Mouse (Mus musculus): Measurements from ENCODE around the gene Gm973.

Gene Gm973

DNA sequence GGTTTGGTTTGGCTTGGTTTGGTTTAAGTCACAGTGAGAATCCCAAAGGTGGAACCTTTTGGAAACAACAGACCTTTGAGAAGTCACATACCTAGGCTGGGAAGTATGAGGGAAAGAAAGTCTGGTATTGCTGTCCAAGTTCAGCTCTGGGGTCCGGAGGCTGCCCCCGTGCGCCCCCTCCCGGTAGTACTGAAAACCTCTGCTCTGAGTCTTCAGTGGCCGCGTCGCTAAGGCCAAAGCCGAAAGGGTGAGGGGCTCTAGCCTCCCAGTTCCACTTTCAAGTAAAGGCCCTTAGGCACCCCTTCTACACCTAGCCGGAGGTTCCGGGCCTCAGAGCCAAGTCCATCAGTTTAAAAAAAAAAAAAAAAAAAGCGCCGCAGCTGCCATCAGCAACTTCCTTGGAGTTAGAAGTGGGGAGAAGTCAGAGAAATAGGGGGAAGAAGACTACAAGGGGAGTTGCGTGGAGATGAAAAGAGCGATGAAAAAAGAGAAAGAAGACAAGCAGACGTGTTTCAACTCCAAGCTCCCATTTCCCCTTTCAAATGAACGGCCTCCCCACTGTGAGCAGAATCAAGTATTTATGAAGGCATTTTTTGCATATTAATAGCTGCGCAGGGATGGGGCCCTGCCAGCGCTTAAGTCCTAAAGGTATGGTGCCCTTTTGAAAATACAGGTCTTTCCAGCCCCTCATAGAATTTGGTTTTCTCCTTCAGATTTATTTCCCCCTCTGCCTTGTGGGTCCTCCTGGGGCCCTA, 68.8 kb downstream of the Gm973 start:
- DNase-seq (ENCODE audit: low spot score): peak; percentile 75

DNA sequence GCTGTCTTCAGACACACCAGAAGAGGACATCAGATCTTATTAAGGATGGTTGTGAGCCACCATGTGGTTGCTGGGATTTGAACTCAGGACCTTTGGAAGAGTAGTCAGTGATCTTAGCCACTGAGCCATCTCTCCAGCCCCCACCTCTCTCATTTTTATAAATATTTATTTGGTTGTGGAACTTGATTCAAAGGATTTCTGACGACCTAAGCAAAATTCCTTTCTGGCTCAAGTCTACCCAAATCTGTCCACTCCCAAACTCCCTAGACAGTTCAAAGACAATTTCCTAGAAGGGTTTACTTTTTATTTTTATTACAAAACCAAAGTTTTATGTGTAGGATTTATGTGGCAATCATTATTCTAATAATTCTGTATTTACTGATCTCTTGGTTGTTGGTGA, 73.2 kb downstream of the Gm973 start:
- DNase-seq (ENCODE audit: low spot score): no peak

DNA sequence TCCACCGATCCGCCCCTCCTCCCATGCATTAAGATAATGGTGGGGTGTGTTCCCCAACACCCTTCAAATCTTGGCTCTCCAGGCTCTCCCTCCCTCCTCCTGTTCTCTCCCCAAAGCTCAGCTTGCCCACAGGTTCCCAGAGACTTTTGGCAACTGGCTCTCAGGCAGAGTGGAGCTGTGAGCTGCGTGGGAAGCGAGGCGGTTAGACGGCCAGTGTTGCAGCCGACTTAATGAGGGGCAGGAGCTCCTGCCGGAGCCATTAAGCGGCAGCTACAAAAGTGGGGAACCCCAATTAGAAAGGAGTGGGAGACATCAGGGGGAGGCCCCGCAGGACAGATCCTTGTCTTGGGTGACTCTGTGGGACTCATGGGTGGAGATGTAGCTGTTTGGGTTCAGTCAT, 76.3 kb downstream of the Gm973 start:
- DNase-seq (ENCODE audit: low spot score): no peak

DNA sequence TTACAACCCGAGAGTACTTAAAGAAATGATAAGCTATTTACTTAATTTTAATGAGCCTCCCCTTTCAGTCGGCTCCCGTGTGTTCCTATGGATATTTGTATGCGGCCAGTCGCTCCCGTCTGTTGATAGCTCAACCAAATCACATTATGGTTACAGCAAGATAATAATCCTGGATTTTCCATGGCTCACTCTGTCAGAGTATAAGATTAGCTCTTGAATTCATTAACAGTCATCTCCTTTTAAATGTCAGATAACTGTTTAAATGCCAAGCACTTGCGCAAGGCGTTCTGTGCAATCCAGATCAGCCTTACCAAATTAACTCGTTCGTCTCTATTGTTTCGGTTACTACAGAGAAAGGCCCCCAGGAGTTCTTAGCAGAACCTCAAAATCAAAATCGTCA, 76.8 kb downstream of the Gm973 start:
- DNase-seq (ENCODE audit: low spot score): no peak

DNA sequence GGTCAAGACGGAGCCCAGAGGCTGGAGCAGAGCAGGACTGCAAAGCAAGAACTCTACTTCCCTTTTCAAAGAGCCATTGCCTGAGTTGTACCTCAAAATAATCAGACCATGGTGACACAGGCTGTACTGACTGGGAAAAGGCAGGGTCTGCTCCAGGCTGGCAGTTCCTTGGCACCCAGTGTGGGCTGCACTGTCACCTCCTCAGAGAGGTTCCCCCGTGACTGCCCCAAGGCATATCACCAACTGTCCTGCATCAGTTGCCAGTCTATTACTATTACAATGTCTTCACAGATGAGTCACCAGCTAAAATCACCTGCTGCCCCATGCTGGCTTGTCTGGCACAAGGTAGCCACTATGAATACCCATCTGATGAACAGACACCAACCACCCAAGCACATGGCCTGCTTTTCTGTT, 77.6 kb downstream of the Gm973 start:
- DNase-seq (ENCODE audit: low spot score): no peak

DNA sequence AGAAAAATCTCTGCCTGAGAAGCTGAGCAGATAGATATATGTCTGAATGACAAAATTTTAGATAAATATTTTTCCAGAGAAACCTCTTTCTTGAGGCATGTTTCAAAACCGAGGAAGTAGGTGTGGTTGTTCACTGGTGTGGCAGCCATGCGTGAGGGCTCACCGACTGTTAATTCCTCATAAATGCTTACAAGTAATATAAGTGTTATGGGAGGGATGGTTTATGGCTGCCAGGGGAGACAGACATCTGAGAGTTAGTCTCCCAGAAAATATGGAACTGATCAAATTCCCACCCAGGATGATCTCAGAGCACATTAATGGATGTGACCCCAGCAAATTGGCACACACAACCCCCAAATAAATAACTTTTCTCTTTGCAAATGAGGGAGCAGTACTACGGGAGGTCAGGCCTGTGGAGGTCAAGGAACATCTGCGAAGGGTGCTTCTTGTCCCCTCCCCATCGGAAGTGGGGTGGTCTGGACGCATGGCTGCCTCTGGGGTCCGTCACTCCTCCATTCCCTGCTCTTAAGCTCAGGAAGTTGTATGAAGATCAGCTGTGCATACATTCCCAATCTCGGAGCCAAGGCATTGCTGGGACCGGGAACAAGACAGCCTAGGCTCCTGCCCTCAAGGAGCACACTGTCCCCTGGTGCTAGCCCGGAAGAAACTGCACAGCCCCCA, 78.7 kb downstream of the Gm973 start:
- DNase-seq (ENCODE audit: low spot score): no peak

DNA sequence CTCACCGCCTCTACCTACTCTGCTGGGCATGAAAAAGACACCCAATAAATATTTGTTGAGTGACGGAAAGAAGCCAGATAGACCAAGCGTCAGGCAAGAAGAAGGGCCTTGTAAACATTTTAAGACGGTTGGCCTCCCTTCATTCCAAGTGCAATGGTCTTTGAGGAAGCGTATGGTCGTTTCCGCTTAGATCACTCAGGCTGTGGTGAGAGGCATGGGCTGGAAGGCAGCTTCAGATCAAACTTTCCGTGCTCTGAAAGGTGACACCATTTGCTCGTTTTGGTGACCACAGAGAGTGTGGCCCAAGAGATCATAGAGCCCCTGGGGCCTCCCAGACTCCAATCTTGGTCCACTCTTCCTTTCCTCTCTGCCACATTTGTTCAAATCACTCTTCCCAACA, 79.5 kb downstream of the Gm973 start:
- DNase-seq (ENCODE audit: low spot score): no peak

DNA sequence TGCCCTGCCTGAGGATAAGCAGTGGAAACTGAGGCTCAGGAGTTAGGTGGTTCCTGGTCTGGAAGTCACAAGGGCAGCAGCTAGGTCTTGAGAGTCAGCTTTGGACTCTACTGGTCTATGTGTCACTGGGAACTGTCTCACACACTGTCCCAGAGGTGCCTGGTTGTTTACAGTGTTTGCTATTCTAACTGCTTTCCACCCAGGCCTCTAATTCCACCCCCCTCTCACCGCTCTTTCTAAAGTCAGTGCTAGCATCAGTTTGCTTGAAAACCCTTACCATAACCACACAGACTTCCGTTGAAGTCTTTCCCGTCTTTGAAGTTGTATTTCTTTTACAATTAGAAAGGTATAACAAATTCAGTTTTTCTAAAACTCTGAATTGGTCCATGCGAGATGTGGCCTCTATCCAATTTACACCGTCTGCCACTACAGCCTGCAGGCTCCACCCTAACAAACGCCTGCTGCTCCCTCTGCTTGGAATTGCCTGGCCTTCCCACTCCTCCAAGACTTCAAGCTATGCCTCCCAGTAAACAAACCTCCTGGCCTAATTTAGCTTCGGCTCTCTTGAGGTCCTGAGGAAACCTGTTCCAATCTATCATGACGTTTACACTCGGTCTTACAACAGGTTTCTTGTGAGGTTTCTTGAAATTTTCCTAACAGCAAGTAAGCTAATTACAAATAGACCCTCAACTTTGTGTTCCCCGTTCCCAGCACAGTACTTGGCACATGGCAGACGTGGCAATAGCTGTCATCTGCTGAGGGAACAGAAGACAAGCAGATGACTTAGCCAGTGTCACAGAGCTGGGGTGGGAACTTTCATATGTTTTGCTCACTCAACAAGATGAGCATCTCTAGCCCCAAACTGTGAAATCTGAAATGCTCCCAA, 86.7 kb downstream of the Gm973 start:
- no peak for DNase-seq (ENCODE audit: low spot score)

- DNase-seq (ENCODE audit: low spot score): no peak
These were observed 87.3 kb downstream of the Gm973 start for GRCm38 (mm10) chr1:59603417-59603712.

DNA sequence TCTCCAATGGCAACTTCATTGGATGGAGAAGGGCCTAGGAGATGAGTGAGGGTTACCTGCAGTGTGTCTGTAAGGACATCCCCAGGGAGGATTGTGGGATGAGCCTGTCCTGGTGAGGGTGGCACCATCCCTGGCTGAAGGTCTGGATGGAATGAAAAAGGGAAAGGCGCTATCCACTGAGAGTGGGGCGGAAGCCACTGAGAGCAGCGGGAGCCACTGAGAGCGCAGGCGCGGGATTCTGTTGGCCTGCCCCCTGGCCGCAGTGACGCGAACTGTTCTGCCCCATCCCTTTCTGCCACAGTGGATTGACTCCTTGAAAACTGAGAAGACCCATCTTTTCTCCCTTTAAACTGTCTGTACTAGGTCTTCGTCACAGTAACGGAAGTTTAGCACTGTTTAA, 87.8 kb downstream of the Gm973 start:
- no peak for DNase-seq (ENCODE audit: low spot score)

- no peak for DNase-seq (ENCODE audit: low spot score)
These were observed 90.4 kb downstream of the Gm973 start for GRCm38 (mm10) chr1:59606479-59606878.

- DNase-seq (ENCODE audit: low spot score): no peak
These were observed 91.0 kb downstream of the Gm973 start for GRCm38 (mm10) chr1:59607071-59607470.

- DNase-seq (ENCODE audit: low spot score): no peak
These were observed 92.2 kb downstream of the Gm973 start for GRCm38 (mm10) chr1:59608125-59608762.

GRCm38 (mm10) chr1:59608920-59609319, 92.9 kb downstream of the Gm973 start:
- DNase-seq (ENCODE audit: low spot score): no peak

GRCm38 (mm10) chr1:59609458-59609857, 93.4 kb downstream of the Gm973 start:
- DNase-seq (ENCODE audit: low spot score): no peak

- no peak for DNase-seq (ENCODE audit: low spot score)
These were observed 93.8 kb downstream of the Gm973 start for GRCm38 (mm10) chr1:59609896-59610295.

DNA sequence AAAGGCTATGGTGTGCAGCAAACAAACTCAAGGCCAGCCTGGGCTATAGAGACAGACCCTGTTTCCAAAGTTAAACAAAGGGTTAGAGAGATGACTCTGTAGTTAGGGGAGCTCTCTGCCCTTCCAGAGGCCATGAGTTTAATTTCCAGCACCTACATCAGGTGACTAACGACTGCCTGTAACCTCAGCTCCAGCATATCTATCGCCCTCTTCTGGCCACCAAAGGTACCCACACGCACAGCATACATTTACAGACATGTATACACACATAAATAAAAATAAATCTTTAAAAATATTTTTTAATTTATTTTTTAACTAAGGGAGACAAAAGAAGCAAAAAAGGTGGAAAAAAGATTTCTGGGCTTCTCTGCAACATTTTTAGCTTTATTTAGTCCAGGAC, 94.9 kb downstream of the Gm973 start:
- DNase-seq (ENCODE audit: low spot score): no peak

DNA sequence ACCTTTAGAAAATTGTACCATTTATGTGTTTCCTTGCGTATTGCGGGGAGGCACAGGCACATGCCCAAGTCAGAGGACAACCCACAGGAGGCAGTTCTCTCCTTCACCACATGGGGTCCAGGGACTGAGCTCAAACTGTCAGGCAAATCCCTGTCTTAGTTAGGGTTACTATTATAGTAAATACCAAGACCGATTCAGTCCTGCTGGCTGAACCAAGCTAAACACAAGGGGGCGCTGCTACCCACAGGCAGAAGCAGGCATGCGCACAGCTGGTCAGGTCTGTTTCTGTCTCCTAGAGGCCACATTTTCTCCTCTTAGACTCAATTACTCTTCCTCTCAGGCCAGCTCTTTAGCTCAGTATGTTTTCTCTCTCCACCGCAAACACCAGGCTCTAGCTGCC, 97.7 kb downstream of the Gm973 start:
- peak; percentile 74 for DNase-seq (ENCODE audit: low spot score)

- DNase-seq (ENCODE audit: low spot score): no peak
These were observed 99.0 kb downstream of the Gm973 start for GRCm38 (mm10) chr1:59615021-59615420.

DNA sequence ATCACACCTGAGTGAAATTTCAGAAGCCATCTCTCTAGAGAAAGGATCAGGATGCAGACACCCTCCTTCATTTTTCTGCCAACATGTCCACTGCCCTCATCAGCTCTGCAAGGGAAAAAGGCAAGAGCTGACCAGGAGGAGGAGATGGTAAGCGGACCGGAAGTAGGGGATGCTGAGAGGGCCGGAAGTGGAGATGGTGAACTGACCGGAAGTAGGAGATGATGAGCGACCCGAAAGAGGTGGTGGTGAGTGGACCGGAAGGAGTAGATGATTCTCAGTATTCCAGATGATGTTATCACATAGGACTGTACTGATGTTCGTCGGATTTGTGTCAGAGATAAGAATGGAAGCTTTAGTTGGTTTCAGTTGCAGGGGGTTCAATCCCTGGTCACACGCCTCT, 103.1 kb downstream of the Gm973 start:
- DNase-seq (ENCODE audit: low spot score): no peak

DNA sequence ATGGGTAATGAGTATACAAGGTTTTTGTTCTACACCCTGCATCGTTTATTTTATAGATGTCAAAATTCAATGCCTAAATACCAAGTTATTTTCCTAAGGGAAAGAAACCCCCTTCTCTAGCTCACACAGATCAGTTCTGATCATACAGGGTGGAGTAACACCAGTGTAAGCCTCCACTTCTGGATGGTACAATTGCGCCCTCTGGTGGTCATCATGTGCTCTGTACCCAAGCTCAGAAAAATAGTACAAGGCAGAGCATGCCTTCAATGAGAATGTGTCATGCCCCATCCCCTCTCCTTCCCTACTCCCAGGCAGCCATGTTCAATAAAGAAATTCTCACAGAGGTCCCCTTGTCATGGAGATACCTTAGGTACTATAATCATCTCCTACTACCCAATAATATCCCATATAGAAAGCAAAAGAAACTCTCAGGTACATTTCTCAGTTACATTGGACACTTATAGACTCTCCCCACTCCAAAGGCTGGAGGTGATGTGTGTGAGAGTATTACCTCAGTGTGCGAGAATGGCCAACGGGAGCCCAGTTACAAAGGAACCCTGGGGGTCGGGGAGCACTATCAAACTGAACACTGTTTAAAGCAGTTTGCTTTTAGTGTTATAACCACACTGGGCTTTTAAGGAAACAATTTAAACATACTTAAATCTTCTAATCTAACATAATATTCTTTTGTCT, 107.4 kb downstream of the Gm973 start:
- DNase-seq (ENCODE audit: low spot score): peak; percentile 75

DNA sequence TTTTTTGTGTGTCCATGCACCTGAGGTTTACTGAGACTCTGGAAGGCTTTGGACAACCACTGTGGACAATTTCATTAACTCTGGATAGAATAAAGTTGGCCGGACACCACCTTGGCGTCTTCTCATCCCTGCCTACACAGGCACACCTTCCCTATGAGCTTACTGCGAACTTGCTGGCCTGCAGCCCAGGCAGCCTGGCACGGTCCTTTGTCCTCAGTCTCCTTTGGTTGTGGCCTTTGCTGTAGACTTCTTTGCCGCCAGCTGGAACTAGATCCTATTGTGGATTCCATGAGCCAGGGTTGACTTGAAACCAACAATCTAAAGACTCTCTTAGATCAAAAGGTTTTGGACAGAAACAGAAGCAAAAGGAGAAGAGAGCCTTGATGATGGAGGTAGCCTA, 109.3 kb downstream of the Gm973 start:
- no peak for DNase-seq (ENCODE audit: low spot score)
